Mouse (Mus musculus): Measurements from ENCODE around the gene Bckdk. TPM values are rescaled to one million over a fixed set of nuclear protein-coding genes. Genes with fewer than 3 reads are reported as not detected.

Gene Bckdk
- polyA plus RNA-seq, 1 experiment from 2014 or later = 142 TPM

DNA sequence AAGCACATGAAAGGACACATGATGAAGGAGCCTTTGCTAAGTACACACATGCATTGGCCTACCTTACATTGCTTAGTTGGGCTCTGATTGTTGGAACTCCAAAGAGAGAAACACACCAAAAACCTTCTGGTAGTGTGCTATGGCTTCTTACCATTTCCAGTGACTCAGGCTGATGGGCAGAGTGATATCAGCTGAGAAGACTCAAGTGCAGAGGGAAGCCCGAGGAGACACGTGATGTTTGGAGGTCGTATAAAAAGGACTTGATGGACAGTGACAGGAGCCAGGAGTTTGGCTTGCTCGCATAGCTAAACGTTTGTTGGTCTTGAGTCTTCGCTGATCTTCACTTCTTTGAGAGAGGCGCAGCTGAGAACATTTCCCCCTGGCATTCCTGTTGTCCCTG, 6.3 kb upstream of the Bckdk start:
- no peak overlapping the region for H3K9ac ChIP-seq
- 86% methylated on average over 7 of the region's 7 CpGs for WGBS
- H3K27me3 ChIP-seq = no peaks in the 10 kb centered on the region
- H3K4me1 ChIP-seq = peaks cover 12% of the 10 kb centered on the region
- no peaks in the 10 kb centered on the region for H3K9me3 ChIP-seq
- H3K4me2 ChIP-seq = no peak overlapping the region
- no peak for ATAC-seq (ENCODE audit: borderline replicate concordance, extremely low read depth, low FRiP score, low TSS enrichment)
- H3K36me3 ChIP-seq = peaks cover 7% of the 10 kb centered on the region; the same call in 1 of the 2 replicates
- no peak overlapping the region for H3K27ac ChIP-seq
- H3K4me3 ChIP-seq = no peak overlapping the region

DNA sequence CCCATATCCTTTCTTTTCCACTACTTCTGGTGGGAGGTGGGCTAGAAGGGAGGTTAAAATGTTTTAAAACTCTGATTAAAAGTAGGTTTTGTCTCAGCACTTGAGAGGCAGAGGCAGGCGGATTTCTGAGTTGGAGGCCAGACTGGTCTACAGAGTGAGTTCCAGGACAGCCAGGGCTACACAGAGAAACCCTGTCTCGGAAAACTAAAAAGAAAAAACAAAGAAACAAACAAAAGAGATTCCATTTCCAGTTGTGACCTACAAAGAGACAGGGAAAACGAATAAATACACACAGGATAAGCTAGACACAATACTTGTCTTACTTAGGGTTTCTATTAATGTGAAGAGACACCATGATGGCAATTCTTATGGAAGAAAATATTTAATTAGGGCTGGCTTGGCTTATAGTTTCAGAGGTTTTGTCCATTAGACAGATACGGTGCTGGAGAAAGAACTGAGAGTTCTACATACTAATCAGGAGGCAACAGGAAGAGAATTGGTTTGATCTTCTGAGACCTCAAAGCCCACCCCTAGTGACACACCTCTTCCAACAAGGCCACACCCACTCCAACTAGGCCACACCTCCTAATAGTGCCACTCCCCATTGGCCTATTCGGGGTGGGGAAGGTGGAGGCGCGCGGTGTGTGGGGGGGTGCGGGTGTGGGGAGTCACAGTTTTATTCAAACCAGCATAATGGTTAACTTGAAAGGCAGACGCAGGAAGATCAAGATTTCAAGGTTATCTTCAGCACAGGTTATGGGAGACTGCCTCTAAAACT, 5.5 kb upstream of the Bckdk start:
- Histone ChIP-seq H3K27ac (no peak overlapping the region), H3K4me2 (no peak overlapping the region), H3K36me3 (no peaks in the 10 kb centered on the region), H3K4me3 (no peak overlapping the region), H3K9me3 (no peaks in the 10 kb centered on the region), H3K27me3 (no peaks in the 10 kb centered on the region), H3K9ac (no peak overlapping the region), H3K4me1 (peaks cover 12% of the 10 kb centered on the region)
- ATAC-seq (ENCODE audit: borderline replicate concordance, extremely low read depth, low FRiP score, low TSS enrichment) = no peak
- WGBS = 33% methylated on average over 10 of the region's 10 CpGs

DNA sequence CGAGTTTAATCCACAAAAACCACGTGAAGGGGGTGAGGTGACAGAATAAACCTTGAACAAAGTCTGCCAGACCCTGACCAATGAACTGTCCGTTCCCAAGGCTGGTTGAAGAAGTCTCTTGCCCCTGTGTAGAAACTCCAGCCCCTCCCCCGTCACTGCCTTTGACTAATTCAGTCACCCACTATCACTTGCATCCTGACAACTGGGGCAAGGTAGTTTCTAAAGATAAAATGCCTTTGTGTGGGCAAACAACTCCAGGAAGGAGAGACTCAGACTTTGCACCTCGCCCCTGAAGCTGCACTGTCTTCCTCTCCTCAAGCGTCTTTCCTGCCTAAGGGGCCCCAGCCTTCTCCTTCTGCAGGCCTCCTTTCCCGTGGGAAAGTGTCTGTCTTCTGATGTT, 3.9 kb upstream of the Bckdk start:
- Histone ChIP-seq H3K9ac (no peak overlapping the region), H3K4me3 (no peak overlapping the region), H3K9me3 (no peaks in the 10 kb centered on the region), H3K27me3 (no peaks in the 10 kb centered on the region), H3K4me1 (peaks cover 8% of the 10 kb centered on the region), H3K36me3 (0 out of 2 replicates have a peak, but pooled peaks cover under 1% of the 10 kb centered on the region), H3K4me2 (no peak overlapping the region), H3K27ac (no peak overlapping the region)
- ATAC-seq (ENCODE audit: borderline replicate concordance, extremely low read depth, low FRiP score, low TSS enrichment) = no peak
- 24% methylated on average over 7 of the region's 7 CpGs for WGBS

DNA sequence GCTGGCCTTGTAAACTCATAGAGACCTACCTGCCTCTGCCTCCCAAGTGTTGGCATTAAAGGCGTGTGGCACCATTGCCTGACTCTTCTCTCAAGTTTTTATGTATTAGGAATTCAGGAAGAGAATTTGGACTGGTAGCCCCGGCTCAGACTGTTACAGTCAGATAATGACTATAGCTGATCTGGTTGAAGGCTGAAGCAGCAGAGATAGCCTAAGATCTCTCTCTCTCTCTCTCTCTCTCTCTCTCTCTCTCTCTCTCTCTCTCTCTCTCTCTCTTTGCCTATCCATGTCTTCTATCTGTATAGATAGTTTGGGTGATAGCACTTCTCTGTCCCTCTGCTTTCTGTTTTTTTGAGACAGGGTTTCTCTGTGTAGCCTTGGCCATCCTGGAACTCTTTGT, 2.1 kb upstream of the Bckdk start:
- no peak overlapping the region for H3K9ac ChIP-seq
- H3K9me3 ChIP-seq = no peaks in the 10 kb centered on the region
- no peak overlapping the region for H3K27ac ChIP-seq
- no peaks in the 10 kb centered on the region for H3K27me3 ChIP-seq
- 73% methylated on average over 2 of the region's 2 CpGs for WGBS
- peaks cover 9% of the 10 kb centered on the region for H3K4me1 ChIP-seq
- ATAC-seq (ENCODE audit: borderline replicate concordance, extremely low read depth, low FRiP score, low TSS enrichment) = no peak
- H3K4me3 ChIP-seq = no peak overlapping the region
- H3K4me2 ChIP-seq = no peak overlapping the region
- peaks cover 19% of the 10 kb centered on the region for H3K36me3 ChIP-seq

- Histone ChIP-seq H3K4me1 (peaks cover 16% of the 10 kb centered on the region), H3K4me2 (no peak overlapping the region), H3K36me3 (peaks cover 52% of the 10 kb centered on the region), H3K4me3 (no peak overlapping the region), H3K9me3 (no peaks in the 10 kb centered on the region), H3K9ac (no peak overlapping the region), H3K27ac (no peak overlapping the region), H3K27me3 (no peaks in the 10 kb centered on the region)
- no peak for ATAC-seq (ENCODE audit: borderline replicate concordance, extremely low read depth, low FRiP score, low TSS enrichment)
- 93% methylated on average over 12 of the region's 12 CpGs for WGBS
Observed at GRCm38 (mm10) chr7:127907939-127908338, 4.1 kb downstream of the Bckdk start.

GRCm38 (mm10) chr7:127908656-127909055, 4.8 kb downstream of the Bckdk start:
- WGBS = 87% methylated on average over 4 of the region's 4 CpGs
- H3K27me3 ChIP-seq = no peaks in the 10 kb centered on the region
- peaks cover 23% of the 10 kb centered on the region for H3K4me1 ChIP-seq
- no peak overlapping the region for H3K9ac ChIP-seq
- H3K4me3 ChIP-seq = no peak overlapping the region
- no peak overlapping the region for H3K4me2 ChIP-seq
- no peak for ATAC-seq (ENCODE audit: borderline replicate concordance, extremely low read depth, low FRiP score, low TSS enrichment)
- H3K36me3 ChIP-seq = peaks cover 52% of the 10 kb centered on the region
- no peaks in the 10 kb centered on the region for H3K9me3 ChIP-seq
- H3K27ac ChIP-seq = no peak overlapping the region

DNA sequence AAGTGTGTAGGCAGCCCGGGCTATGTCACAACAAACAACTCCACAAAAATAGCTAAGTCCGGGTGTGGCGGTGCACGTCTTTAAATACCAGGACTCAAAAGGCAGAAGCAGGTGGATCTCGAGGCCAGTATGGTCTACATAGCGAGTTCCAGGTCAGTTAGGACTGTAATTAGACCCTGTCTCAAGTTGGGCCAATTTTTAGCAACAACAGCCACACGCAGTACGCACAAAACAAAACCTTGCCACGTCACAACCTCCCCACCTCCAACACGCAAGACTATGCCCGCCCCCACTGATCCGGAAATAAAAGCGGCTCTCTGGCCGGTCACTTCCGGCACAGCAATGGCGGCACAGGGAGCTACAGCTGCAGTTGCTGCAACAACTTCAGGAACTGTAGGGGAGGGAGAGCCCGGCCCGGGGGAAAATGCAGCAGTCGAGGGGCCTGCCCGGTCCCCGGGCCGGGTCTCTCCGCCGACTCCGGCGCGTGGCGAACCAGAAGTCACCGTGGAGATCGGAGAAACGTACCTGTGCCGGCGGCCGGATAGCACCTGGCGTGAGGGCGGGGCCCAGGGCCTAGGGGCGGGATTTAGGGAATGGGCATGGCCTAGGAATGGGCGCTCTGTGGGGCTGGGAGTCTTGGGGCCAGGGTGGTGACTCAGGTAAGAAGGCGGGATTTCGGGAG, 8.4 kb downstream of the Bckdk start, which contains the start of gene Kat8:
Gene Kat8, plus strand, starts transcription at position 327 of the 682 bp plus-strand sequence.
- under 1% methylated on average over 40 of the region's 40 CpGs for WGBS
- Histone ChIP-seq H3K27me3 (no peaks in the 10 kb centered on the region), H3K4me3 (peak within 1 kb of the TSS; percentile 82), H3K4me1 (peaks cover 13% of the 10 kb centered on the region), H3K4me2 (peak within 1 kb of the TSS; percentile 82), H3K36me3 (peaks cover 46% of the 10 kb centered on the region), H3K27ac (peak within 1 kb of the TSS; percentile 85), H3K9me3 (no peaks in the 10 kb centered on the region), H3K9ac (peak within 1 kb of the TSS; percentile 66)
- ATAC-seq (ENCODE audit: borderline replicate concordance, extremely low read depth, low FRiP score, low TSS enrichment) = peak; percentile 93

GRCm38 (mm10) chr7:127912938-127913337, 9.1 kb downstream of the Bckdk start:
- Histone ChIP-seq H3K27ac (peak overlapping the region; percentile 85; the same call in 1 of the 2 replicates), H3K36me3 (peaks cover 46% of the 10 kb centered on the region), H3K4me1 (peaks cover 13% of the 10 kb centered on the region), H3K9me3 (no peaks in the 10 kb centered on the region), H3K4me2 (peak overlapping the region; percentile 82), H3K4me3 (peak overlapping the region; percentile 82), H3K9ac (peak overlapping the region; percentile 66), H3K27me3 (no peaks in the 10 kb centered on the region)
- 9% methylated on average over 4 of the region's 4 CpGs for WGBS
- ATAC-seq (ENCODE audit: borderline replicate concordance, extremely low read depth, low FRiP score, low TSS enrichment) = no peak

DNA sequence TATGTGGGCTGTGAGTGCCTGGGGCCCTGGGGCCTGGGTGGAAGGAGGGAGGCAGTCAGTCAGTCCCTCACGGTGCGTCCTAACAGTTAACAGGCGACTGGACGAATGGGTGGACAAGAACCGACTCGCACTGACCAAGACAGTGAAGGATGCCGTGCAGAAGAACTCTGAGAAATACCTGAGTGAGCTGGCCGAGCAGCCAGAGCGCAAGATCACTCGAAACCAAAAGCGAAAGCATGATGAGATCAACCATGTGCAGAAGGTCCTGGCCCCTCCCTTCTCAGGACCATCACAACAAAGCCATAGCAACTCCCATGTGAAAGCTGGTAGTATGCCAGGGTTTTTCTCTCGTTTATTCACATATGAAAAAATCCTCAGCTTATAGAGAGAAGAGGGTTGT, 11.4 kb downstream of the Bckdk start:
- WGBS = 88% methylated on average over 12 of the region's 12 CpGs
- H3K27me3 ChIP-seq = no peaks in the 10 kb centered on the region
- no peaks in the 10 kb centered on the region for H3K9me3 ChIP-seq
- ATAC-seq (ENCODE audit: borderline replicate concordance, extremely low read depth, low FRiP score, low TSS enrichment) = no peak
- peaks cover 31% of the 10 kb centered on the region for H3K36me3 ChIP-seq
- peaks cover 13% of the 10 kb centered on the region for H3K4me1 ChIP-seq
- H3K9ac ChIP-seq = no peak overlapping the region
- no peak overlapping the region for H3K4me2 ChIP-seq
- no peak overlapping the region for H3K27ac ChIP-seq
- no peak overlapping the region for H3K4me3 ChIP-seq

GRCm38 (mm10) chr7:127918203-127918602, 14.3 kb downstream of the Bckdk start:
- Histone ChIP-seq H3K4me1 (peaks cover 12% of the 10 kb centered on the region), H3K27me3 (no peaks in the 10 kb centered on the region), H3K4me3 (no peak overlapping the region), H3K9ac (no peak overlapping the region), H3K27ac (no peak overlapping the region), H3K4me2 (no peak overlapping the region), H3K36me3 (peaks cover 43% of the 10 kb centered on the region), H3K9me3 (no peaks in the 10 kb centered on the region)
- WGBS = 52% methylated on average over 3 of the region's 3 CpGs
- ATAC-seq (ENCODE audit: borderline replicate concordance, extremely low read depth, low FRiP score, low TSS enrichment) = no peak

DNA sequence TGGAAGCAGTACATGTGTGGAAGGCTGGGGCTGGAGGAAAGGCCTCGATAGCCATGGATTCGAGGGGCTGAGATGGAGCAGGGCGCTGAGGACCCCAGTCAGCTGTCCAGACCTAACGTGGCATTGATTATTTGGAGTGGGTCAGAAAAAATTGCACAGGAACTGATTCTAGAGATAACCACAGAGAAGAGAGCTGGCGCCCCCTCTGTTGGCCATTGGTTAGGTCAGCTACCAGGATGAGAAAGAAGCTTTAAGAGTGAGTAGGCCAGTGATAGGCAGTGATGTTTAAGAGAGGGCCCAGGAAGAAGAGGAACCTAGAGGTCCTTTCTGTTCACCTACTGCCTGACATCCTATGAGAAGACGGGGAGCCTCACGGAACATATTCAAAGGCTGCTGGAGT, 15.4 kb downstream of the Bckdk start:
- H3K27me3 ChIP-seq = no peaks in the 10 kb centered on the region
- H3K4me2 ChIP-seq = no peak overlapping the region
- H3K36me3 ChIP-seq = peaks cover 46% of the 10 kb centered on the region
- ATAC-seq (ENCODE audit: borderline replicate concordance, extremely low read depth, low FRiP score, low TSS enrichment) = no peak
- 71% methylated on average over 7 of the region's 7 CpGs for WGBS
- peaks cover 19% of the 10 kb centered on the region for H3K4me1 ChIP-seq
- H3K9ac ChIP-seq = no peak overlapping the region
- H3K27ac ChIP-seq = no peak overlapping the region
- no peaks in the 10 kb centered on the region for H3K9me3 ChIP-seq
- no peak overlapping the region for H3K4me3 ChIP-seq

GRCm38 (mm10) chr7:127921516-127921915, 17.6 kb downstream of the Bckdk start:
- H3K36me3 ChIP-seq = peaks cover 50% of the 10 kb centered on the region
- H3K4me3 ChIP-seq = no peak overlapping the region
- H3K27me3 ChIP-seq = no peaks in the 10 kb centered on the region

More at GRCm38 (mm10) chr7:127921516-127921915, 17.6 kb downstream of the Bckdk start:
- H3K4me2 ChIP-seq = no peak overlapping the region
- peaks cover 38% of the 10 kb centered on the region for H3K4me1 ChIP-seq
- 64% methylated on average over 8 of the region's 8 CpGs for WGBS
- ATAC-seq (ENCODE audit: borderline replicate concordance, extremely low read depth, low FRiP score, low TSS enrichment) = no peak
- H3K9me3 ChIP-seq = no peaks in the 10 kb centered on the region
- no peak overlapping the region for H3K9ac ChIP-seq
- H3K27ac ChIP-seq = no peak overlapping the region

All from lung, embryonic 15.5 days (tissue).